Mouse (Mus musculus): ENCODE data around the gene Trib2. TPM values are rescaled to one million over a fixed set of nuclear protein-coding genes. Genes with fewer than 3 reads are reported as not detected.
A peak's percentile ranks its signal among the peaks of the same experiment; 100 is the strongest.

The Trib2 gene
- 2.8 and 3.4 TPM in 2 replicates for polyA plus RNA-seq (2015; fragmentation: Nextera tagmentation; extraction: Ambion mirVana)

DNA sequence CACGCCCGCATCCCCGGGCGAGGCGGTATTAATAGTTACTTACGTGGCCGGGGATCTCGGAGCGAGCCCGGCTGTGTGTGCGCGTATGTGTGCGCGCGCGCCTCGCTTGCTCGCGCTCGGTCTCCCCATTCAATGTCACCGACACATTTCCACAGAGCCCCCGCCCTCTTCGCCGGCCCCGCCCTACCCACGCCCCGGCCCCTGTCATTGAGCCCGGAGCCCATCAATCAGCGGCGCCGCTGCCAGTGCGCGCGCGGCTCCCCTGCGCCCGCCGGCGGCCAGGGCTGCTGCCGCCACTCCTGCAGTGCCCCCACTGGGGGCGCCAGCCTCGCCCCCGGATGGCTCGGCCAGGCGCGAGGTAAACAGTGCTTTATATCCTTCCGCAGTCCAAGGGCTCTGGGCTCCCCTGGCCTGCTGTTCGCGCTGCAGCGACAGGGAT is at the start of gene Trib2:
Gene Trib2, minus strand, starts transcription at position 183 of the 439 bp plus-strand sequence.
- WGBS (ENCODE audit: insufficient replicate concordance), result under 1% methylated on average over 50 of the region's 50 CpGs
- Histone ChIP-seq H3K27ac (peak within 1 kb of the TSS; percentile 23; the same call in 1 of the 2 replicates), H3K9ac (peak within 1 kb of the TSS; percentile 68), H3K4me1 (replicated peaks) (peaks cover 22% of the 10 kb centered on the region), H3K27me3 (peaks cover 54% of the 10 kb centered on the region), H3K36me3 (no peaks in the 10 kb centered on the region), H3K4me3 (replicated peaks) (peak within 1 kb of the TSS; percentile 67), H3K4me2 (peak within 1 kb of the TSS; percentile 88), H3K9me3 (replicated peaks) (no peaks in the 10 kb centered on the region)
- DNase-seq, result peak; percentile 70
- ATAC-seq (ENCODE audit: low read depth), result peak; percentile 92

DNA sequence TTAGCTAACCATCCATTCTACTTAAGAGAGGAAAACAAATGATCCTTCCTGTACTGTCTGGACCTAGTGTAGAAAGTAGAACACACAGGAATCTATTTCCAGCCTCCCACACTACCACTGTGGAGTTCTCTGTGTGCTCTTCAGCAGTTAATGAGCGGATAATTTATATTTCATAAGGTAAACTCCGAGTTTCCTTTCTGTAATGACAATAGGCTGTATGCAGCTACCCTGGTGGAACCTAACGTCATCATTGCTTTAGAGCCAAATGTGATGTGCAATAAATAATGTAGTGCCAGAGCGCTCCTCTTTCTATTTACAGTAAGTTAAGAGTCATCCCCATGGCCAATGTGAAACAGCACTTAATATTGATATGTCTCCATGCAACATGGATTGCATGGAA is 41.3 kb upstream of the Trib2 start:
- H3K9ac ChIP-seq, result no peak overlapping the region
- no peak overlapping the region for H3K27ac ChIP-seq
- DNase-seq (no peak), ATAC-seq (ENCODE audit: low read depth) (no peak)
- WGBS (ENCODE audit: insufficient replicate concordance), result 70% methylated on average over 4 of the region's 4 CpGs
- H3K27me3 ChIP-seq, result no peaks in the 10 kb centered on the region
- no peak overlapping the region for H3K4me2 ChIP-seq
- H3K36me3 ChIP-seq, result no peaks in the 10 kb centered on the region
- no peaks in the 10 kb centered on the region for H3K4me1 ChIP-seq (replicated peaks)
- no peak overlapping the region for H3K4me3 ChIP-seq (replicated peaks)
- H3K9me3 ChIP-seq (replicated peaks), result no peaks in the 10 kb centered on the region

DNA sequence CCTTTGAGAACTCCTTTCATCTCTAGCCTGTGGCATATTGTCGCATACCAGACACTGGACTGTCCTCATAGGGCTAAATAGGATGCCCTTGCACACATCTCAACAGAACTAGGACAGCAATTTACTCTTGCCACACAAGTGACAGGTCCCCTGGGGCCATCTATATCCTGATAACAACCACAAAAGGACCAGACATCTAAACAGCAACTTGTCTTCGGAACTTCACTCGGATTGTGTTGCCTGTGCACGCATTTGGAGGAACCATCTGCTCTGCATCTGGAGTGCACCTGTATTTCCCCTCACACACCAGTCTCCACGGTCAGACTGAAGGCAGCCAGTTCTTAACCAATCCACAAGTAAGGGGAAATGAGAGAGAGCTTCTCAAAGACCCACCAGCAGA is 39.2 kb upstream of the Trib2 start:
- Histone ChIP-seq H3K27ac (no peak overlapping the region), H3K4me3 (replicated peaks) (no peak overlapping the region), H3K27me3 (no peaks in the 10 kb centered on the region), H3K9me3 (replicated peaks) (no peaks in the 10 kb centered on the region), H3K4me2 (no peak overlapping the region), H3K36me3 (no peaks in the 10 kb centered on the region), H3K4me1 (replicated peaks) (no peaks in the 10 kb centered on the region), H3K9ac (no peak overlapping the region)
- no peak for ATAC-seq (ENCODE audit: low read depth)
- no peak for DNase-seq
- 67% methylated on average over 5 of the region's 5 CpGs for WGBS (ENCODE audit: insufficient replicate concordance)

DNA sequence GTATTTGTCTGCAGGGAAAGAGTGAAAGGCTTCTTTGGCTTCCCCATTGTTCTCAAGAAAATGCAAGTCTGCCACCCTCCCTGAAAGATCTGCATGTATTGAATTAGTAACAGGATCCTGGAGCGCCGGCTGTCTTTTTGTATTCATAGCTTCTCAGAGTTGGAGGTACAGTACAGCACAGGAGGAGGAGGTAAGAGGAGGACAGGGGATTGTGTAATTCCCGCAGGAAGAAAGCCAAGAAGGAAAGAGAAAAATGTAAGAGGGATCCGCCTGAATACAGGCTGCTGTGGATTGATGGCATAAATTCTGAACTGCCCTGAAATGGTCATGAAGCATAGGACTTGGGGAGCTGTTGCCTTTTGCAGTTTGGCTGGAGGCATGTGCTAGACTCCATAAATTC is 36.1 kb upstream of the Trib2 start:
- 48% methylated on average over 4 of the region's 4 CpGs for WGBS (ENCODE audit: insufficient replicate concordance)
- no peaks in the 10 kb centered on the region for H3K4me1 ChIP-seq (replicated peaks)
- H3K9me3 ChIP-seq (replicated peaks), result no peaks in the 10 kb centered on the region
- DNase-seq, result no peak
- no peak overlapping the region for H3K4me3 ChIP-seq (replicated peaks)
- H3K27me3 ChIP-seq, result no peaks in the 10 kb centered on the region
- no peak overlapping the region for H3K9ac ChIP-seq
- no peak for ATAC-seq (ENCODE audit: low read depth)
- H3K36me3 ChIP-seq, result no peaks in the 10 kb centered on the region
- no peak overlapping the region for H3K27ac ChIP-seq
- H3K4me2 ChIP-seq, result no peak overlapping the region

DNA sequence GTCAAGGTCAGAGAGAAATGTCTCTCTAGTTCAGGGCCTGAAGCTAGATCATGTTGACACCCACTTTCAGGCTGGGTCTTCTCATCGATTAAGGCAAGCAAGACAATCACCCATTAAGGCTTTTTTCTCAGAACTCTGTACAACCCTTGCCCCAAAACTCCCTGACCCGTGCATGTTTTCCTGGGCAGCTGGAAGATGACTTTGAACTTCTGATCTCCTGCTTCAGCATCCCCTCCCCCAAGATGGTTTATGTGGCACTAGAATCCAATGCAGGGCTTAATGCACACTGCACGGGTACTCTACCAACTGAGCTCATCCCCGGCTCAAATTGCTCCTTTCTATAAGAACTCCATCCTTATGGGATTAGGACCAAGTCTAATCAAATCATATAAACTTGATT is 35.3 kb upstream of the Trib2 start:
- H3K36me3 ChIP-seq, result no peaks in the 10 kb centered on the region
- H3K9me3 ChIP-seq (replicated peaks), result no peaks in the 10 kb centered on the region
- DNase-seq (no peak), ATAC-seq (ENCODE audit: low read depth) (no peak)
- H3K4me3 ChIP-seq (replicated peaks), result no peak overlapping the region
- no peak overlapping the region for H3K9ac ChIP-seq
- no peaks in the 10 kb centered on the region for H3K27me3 ChIP-seq
- WGBS (ENCODE audit: insufficient replicate concordance), result 62% methylated on average over 4 of the region's 4 CpGs
- no peak overlapping the region for H3K4me2 ChIP-seq
- H3K27ac ChIP-seq, result no peak overlapping the region
- no peaks in the 10 kb centered on the region for H3K4me1 ChIP-seq (replicated peaks)

DNA sequence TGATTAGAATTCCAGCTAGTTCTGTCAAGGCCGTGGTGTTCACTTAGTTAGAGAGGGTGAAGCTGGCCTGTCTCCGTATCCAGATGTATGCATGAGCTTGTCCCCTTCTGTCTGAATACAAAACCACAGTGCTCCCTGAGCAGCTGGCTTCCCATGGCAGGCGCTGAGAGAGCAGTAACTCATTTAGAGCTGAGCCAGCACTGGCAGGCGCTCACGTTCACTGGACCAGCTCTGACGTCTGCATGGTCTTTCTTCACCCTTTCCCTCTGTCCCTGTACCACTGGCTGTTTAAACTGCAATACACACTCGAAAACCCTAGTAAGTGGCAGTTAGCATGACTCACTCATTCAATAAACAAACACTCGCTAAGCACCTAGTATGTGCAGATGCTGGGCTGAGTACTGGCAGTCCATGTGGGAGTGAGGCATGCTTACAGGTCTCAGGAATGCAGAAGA is 33.7 kb upstream of the Trib2 start:
- WGBS (ENCODE audit: insufficient replicate concordance), result 46% methylated on average over 8 of the region's 8 CpGs
- Histone ChIP-seq H3K27ac (no peak overlapping the region), H3K36me3 (no peaks in the 10 kb centered on the region), H3K9ac (no peak overlapping the region), H3K4me1 (replicated peaks) (no peaks in the 10 kb centered on the region), H3K4me2 (no peak overlapping the region), H3K27me3 (no peaks in the 10 kb centered on the region), H3K4me3 (replicated peaks) (no peak overlapping the region), H3K9me3 (replicated peaks) (no peaks in the 10 kb centered on the region)
- ATAC-seq (ENCODE audit: low read depth), result no peak
- no peak for DNase-seq

DNA sequence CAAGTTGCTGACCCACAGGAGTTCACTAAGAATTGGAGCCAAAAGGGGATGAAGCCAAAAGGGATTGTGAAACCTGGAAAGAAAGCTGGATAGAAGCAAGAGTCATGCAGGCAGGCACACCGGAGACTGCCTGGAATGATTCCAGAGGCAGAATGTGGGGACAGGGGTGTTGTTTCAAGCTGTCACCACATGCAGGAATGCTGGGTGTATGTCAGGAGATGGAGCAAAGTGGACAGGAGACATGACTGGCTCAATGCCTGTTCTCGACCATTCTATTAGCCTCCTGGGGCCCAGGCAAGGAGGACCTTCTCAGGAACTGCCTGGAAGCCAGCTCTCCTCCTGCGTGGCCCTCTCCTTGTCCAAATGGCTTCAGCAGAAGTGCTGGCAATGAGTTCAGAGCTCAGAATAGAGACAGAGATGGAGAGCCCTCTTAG is 33.2 kb upstream of the Trib2 start:
- whole genome bisulfite sequencing (ENCODE audit: insufficient replicate concordance), result 58% methylated on average over 3 of the region's 3 CpGs

DNA sequence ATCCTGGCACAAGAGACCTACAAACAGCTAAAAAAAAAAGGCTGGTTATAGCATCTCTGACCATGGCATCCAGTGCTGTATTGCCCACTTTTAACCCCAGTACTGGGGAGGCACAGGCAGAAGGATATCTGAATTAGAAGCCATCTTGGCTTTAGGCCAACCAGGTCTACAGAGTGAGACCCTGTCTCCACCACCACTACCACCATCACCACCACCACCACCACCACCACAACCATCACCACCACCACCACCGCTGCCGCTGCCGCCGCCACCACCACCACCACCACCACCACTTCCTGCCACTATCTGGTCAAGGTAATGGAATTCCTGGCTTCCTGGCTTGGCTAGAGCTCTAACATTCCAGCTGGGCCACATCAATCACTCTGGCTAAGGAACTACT is 31.7 kb upstream of the Trib2 start:
- DNase-seq (no peak), ATAC-seq (ENCODE audit: low read depth) (no peak)
- no peak overlapping the region for H3K9ac ChIP-seq
- no peaks in the 10 kb centered on the region for H3K9me3 ChIP-seq (replicated peaks)
- H3K27ac ChIP-seq, result no peak overlapping the region
- H3K4me3 ChIP-seq (replicated peaks), result no peak overlapping the region
- no peak overlapping the region for H3K4me2 ChIP-seq
- no peaks in the 10 kb centered on the region for H3K27me3 ChIP-seq
- no peaks in the 10 kb centered on the region for H3K4me1 ChIP-seq (replicated peaks)
- no peaks in the 10 kb centered on the region for H3K36me3 ChIP-seq
- 66% methylated on average over 4 of the region's 4 CpGs for WGBS (ENCODE audit: insufficient replicate concordance)

More for the DNA sequence above, 33.2 kb upstream of the Trib2 start:
- Histone ChIP-seq H3K9ac (no peak overlapping the region), H3K9me3 (replicated peaks) (no peaks in the 10 kb centered on the region), H3K4me2 (no peak overlapping the region), H3K27ac (no peak overlapping the region), H3K4me1 (replicated peaks) (no peaks in the 10 kb centered on the region), H3K36me3 (no peaks in the 10 kb centered on the region), H3K4me3 (replicated peaks) (no peak overlapping the region), H3K27me3 (no peaks in the 10 kb centered on the region)
- DNase-seq (no peak), ATAC-seq (ENCODE audit: low read depth) (no peak)

DNA sequence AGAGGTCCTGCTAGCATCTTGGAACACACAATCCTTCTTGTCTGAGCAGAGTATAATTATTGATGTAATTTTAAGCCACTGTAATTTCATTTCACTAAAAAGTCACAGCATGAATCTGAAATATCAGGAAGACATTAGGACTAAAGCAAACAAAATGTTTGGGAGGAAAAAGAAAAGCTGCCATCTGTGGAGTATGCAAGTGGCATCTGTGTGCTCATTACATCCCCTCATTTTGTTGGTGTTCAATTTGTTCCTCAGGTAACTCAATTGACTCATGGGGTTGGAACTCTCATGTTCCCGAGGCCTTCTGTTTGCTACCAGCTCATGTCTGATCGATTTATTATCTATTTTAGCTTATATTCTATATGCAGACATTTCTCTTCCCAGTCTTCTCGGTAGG is 28.0 kb upstream of the Trib2 start:
- DNase-seq (no peak), ATAC-seq (ENCODE audit: low read depth) (no peak)
- Histone ChIP-seq H3K4me2 (no peak overlapping the region), H3K36me3 (no peaks in the 10 kb centered on the region), H3K4me1 (replicated peaks) (no peaks in the 10 kb centered on the region), H3K9me3 (replicated peaks) (no peaks in the 10 kb centered on the region), H3K27ac (no peak overlapping the region), H3K9ac (no peak overlapping the region), H3K27me3 (no peaks in the 10 kb centered on the region), H3K4me3 (replicated peaks) (no peak overlapping the region)
- WGBS (ENCODE audit: insufficient replicate concordance), result 51% methylated on average over 3 of the region's 3 CpGs

DNA sequence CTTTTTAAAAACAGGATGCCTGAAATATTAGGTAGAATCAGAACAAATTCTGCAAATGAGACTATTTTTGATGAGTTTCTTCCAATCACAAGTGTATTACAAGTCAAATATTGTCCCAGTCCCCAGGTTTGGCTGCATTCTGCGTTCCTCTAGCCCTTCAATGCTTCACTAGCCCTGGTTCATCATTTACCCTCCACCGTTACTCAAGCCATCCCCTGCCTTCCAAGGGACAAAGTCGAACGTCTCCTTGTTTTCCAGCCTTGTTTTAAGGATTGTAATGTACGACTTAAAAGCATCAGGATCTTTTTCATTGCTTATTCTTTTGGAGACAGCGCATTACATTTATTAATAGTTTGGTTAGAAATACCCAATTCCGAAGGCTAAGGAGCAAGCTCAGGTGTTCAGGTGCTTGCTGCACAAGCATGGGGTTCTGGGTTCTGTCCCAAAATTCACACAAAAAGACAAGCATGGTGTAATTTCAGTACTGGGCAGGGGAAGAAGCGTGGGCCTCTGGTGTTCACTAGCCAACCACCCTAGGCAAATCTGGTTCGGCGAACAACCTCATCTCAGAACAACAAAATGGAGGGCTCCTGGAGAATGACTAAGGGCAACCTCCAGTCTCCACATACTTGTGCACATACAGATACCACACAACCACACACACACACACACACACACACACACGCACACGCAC is 24.3 kb upstream of the Trib2 start:
- H3K27me3 ChIP-seq, result no peaks in the 10 kb centered on the region
- no peak overlapping the region for H3K27ac ChIP-seq
- no peak for DNase-seq
- H3K36me3 ChIP-seq, result no peaks in the 10 kb centered on the region
- H3K9ac ChIP-seq, result no peak overlapping the region
- no peak overlapping the region for H3K4me3 ChIP-seq (replicated peaks)
- H3K4me2 ChIP-seq, result no peak overlapping the region
- no peaks in the 10 kb centered on the region for H3K4me1 ChIP-seq (replicated peaks)
- WGBS (ENCODE audit: insufficient replicate concordance), result 77% methylated on average over 12 of the region's 12 CpGs
- no peaks in the 10 kb centered on the region for H3K9me3 ChIP-seq (replicated peaks)
- no peak for ATAC-seq (ENCODE audit: low read depth)

DNA sequence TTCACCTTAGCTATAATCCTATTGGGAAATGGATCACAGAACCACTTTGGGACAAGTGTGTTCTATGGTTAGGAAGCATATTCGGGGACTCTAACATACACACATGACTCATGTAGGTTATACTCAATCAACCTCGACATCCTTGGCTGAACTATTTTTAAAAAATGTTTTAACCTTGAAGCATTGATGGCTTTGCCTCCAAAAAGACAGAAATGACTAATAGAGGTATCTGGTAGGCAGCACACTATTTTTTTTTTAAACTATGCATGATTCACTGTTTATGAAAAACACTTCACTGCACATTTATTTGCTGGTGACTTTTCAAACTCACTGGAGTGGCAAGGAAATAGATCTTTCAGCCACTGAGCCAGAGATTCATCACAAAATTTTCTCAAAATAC is 21.5 kb upstream of the Trib2 start:
- Histone ChIP-seq H3K4me2 (no peak overlapping the region), H3K36me3 (no peaks in the 10 kb centered on the region), H3K9me3 (replicated peaks) (no peaks in the 10 kb centered on the region), H3K27me3 (no peaks in the 10 kb centered on the region), H3K9ac (no peak overlapping the region), H3K4me3 (replicated peaks) (no peak overlapping the region), H3K4me1 (replicated peaks) (no peaks in the 10 kb centered on the region), H3K27ac (no peak overlapping the region)
- WGBS (ENCODE audit: insufficient replicate concordance), result 73% methylated on average over 2 of the region's 2 CpGs
- ATAC-seq (ENCODE audit: low read depth) (no peak), DNase-seq (no peak)

DNA sequence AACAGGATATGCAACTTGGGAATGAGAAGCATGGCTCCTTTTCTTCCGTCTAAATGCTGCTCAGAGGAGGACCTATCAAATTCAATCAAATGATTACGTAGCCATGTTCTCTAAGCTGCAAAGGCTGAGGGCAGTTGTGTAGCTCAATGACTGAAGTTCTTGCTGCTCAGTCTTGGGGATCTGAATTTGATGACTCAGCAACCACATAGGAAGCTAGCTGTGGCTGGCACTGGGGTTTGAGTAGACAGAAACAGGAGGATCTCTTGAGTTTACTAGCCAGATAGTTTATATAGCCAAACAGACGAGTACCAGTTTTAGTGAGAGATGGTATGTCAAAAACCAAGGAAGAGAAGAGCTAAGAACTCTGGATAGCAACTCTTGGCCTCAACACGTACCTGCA is 20.8 kb upstream of the Trib2 start:
- Histone ChIP-seq H3K27me3 (no peaks in the 10 kb centered on the region), H3K9ac (no peak overlapping the region), H3K4me2 (no peak overlapping the region), H3K9me3 (replicated peaks) (no peaks in the 10 kb centered on the region), H3K4me1 (replicated peaks) (no peaks in the 10 kb centered on the region), H3K4me3 (replicated peaks) (no peak overlapping the region), H3K27ac (no peak overlapping the region), H3K36me3 (no peaks in the 10 kb centered on the region)
- ATAC-seq (ENCODE audit: low read depth) (no peak), DNase-seq (no peak)
- 70% methylated on average over 4 of the region's 4 CpGs for WGBS (ENCODE audit: insufficient replicate concordance)
